Mouse (Mus musculus) brown adipose tissue, adult 24 weeks (tissue): ENCODE data around the gene Ppif. TPM values are rescaled to one million over a fixed set of nuclear protein-coding genes. Genes with fewer than 3 reads are reported as not detected.

Experiments used
- H3K27ac ChIP-seq: fragments of 200-500 bp; replicated peaks from 2 replicates; pipeline ENCODE4 v1.5.1; 2012; ENCODE audit warnings: low read depth, mild to moderate bottlenecking, low read length
- H3K4me1 ChIP-seq: fragments of 200-500 bp; 2 replicates; pipeline ENCODE4 v1.6.1; 2012; ENCODE audit warnings: low read length, mixed read lengths; ENCODE audit not compliant: control insufficient read depth, insufficient read depth, insufficient read length
- H3K4me3 ChIP-seq: fragments of 200-500 bp; 2 replicates; pipeline ENCODE4 v1.5.1; 2012; ENCODE audit warnings: low read depth, mild to moderate bottlenecking, low read length, moderate library complexity; ENCODE audit not compliant: insufficient read depth
- polyA plus RNA-seq: library from polyadenylated mRNA; stranded (reverse); fragments of >200 nt; gene quantifications from 2 replicates; pipeline ENCODE4 v1.2.4, GENCODE M21; 2012; ENCODE audit not compliant: missing spikeins, insufficient read depth, insufficient read length

Gene Ppif
- polyA plus RNA-seq, 1 experiment = 67.7 TPM

DNA sequence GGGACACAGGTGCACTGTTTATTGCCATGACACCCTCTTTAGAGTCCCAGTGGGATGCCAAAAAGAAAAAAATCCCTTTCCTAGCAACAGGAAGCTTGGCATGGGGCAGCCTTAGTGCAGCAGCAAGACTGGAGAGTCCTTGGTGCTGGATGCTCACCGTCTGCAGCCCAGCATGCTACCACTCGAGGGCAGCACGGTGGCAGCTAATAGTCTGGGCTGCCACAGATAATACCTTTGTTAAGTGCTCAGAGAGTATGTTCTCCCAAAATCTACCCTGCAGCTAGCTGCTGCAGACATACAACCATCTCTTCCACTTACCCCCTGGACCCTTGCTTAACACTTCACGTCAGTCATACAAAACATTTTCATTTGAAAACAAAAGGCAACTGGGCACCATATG is 19.5 kb downstream of the Ppif start:
- H3K4me3 ChIP-seq = no peak overlapping the region
- H3K4me1 ChIP-seq = peaks cover 15% of the 10 kb centered on the region
- H3K27ac ChIP-seq = no peak overlapping the region

DNA sequence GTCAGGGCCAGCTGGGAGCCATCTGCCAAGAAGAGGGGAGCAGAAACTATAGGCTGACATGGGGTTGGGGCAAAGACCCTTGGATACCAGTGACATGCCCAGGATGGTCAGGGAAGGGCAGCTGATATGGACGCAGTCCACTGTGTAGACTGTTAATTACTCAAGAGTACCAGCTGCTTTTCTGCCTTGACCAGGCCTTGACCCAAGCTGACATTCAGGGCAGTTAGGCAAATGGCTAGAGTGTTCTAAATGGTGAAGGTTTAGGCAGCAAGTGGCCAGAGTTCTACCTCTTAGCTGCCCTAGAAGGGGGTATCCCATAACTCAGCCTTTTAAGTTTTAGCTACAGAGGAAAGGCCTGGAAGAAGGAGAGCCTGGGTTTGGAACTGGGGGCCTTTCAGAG is 22.6 kb downstream of the Ppif start:
- Histone ChIP-seq H3K4me1 (peaks cover 4% of the 10 kb centered on the region; the same call in 1 of the 2 replicates), H3K27ac (no peak overlapping the region), H3K4me3 (no peak overlapping the region)

DNA sequence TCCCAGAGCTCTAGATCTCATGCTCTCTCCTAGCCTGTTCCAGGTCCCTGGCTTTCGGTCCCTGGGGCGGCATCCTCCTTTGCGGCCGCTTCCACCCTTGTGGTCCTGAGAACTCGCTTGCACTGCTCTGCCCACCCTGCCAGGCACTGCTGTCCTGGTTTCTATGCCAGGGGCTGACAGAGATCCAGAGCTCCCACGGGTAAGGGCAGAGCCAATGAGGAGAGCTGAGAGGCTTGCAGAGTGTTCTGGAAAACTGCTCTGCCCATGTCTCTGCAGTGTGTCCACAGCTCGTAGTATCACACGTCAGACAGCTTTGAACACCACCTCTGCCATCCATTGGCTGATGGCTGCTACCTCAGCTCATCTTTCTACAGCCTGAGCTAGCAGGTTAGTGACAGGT is 23.8 kb downstream of the Ppif start:
- Histone ChIP-seq H3K4me3 (no peak overlapping the region), H3K4me1 (peaks cover 4% of the 10 kb centered on the region; the same call in 1 of the 2 replicates), H3K27ac (no peak overlapping the region)

DNA sequence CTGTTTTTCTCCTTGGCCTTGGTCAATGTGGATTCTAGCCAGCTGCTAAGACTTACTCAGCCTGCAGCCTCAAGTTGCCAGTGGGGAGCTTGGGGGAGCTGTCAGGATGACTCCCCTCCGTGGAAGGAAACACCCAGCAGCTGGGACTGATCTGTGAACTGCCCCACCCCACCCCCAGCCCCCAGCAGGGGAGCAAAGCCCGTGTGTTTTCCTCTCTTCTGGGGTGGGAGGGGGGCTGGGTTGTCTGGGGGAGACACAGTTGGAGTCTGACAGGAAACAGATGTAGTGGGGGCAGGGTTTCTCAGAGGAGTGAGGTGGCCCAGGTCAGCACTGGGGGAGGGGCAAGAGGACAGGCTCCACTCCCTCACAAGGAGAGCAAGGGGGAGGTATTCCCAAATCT is 24.5 kb downstream of the Ppif start:
- Histone ChIP-seq H3K27ac (no peak overlapping the region), H3K4me3 (no peak overlapping the region), H3K4me1 (peaks cover 4% of the 10 kb centered on the region; the same call in 1 of the 2 replicates)

DNA sequence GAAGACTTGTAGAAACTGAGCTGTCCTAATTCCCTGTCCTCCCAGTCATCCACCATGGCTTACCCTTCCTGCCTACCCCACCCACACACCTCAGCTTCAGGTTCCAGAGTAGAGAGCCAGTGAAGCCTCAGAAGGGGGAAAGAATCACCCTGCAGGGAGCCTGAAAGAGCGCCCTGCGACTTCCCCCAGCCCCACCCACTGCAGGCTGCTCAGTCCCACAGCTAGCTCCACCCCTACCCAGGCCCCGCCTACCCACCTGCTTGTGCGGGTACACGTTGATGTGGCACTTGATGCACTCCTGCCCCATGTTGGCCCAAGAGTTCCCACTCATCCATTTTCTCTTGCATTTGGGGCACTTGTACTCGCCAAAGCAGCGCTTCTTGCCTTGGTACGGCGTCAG is 25.4 kb downstream of the Ppif start:
- no peak overlapping the region for H3K27ac ChIP-seq
- H3K4me3 ChIP-seq = no peak overlapping the region
- H3K4me1 ChIP-seq = peaks cover 7% of the 10 kb centered on the region; the same call in 1 of the 2 replicates

DNA sequence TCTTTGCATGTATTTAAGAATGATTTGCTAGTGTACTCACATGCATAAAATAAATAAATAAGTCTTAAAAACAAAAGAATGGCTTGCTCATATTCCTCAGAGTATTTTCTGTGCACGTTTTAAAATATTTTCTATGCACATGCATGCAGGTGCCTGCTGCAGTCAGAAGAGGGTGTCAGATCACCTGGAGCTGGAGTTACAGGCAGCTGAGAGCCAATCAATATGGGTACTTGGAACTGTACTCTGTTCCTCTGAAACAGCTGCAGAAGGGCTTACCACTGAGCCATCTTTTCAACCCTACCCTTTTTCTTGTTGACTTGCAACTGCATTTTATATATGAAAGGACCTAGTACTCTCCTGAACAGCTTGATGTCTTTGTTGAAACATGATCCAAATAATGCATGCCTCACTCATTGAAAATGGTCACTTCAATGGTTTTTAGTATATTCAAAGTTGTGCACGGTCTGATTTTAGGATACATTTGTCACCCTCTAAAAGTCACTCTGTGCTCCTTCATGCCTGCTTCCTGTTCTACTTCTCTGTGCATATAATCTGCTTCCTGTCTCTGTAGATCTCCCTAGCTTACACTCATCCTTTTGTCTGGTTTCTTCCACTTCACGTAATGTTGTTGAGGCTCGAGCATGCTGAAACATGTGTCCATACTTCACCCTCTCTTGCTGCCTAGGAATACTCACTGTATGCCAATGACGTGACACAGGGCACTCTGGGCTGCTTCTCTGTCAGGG is 27.2 kb downstream of the Ppif start:
- Histone ChIP-seq H3K4me3 (no peak overlapping the region), H3K4me1 (peaks cover 19% of the 10 kb centered on the region), H3K27ac (no peak overlapping the region)

DNA sequence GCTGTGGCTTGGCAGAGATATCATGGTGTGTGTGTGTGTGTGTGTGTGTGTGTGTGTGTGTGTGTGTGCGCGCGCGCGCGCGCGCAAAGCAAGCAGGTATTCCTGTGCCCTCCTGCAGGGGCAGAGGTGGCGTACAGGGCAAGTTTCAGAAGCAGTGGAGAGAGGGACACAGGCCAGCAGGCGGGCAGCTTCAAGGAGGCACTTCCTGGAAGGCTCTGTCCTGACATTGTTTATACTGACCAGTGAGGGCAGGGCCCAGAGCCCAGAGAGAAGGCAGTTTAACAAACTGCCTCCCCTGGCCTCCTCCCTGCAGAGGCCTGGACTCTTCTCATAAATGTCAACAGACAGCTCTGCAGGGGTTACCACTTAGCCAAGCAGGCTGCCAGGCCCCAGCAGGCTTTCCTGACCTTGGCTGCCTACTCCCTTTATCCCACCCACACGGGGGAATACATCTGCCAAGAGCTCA is 31.1 kb downstream of the Ppif start:
- Histone ChIP-seq H3K4me1 (peaks cover 20% of the 10 kb centered on the region), H3K4me3 (no peak overlapping the region), H3K27ac (0 out of 2 replicates have a peak overlapping the region, but pooled peaks have one; percentile 16)

DNA sequence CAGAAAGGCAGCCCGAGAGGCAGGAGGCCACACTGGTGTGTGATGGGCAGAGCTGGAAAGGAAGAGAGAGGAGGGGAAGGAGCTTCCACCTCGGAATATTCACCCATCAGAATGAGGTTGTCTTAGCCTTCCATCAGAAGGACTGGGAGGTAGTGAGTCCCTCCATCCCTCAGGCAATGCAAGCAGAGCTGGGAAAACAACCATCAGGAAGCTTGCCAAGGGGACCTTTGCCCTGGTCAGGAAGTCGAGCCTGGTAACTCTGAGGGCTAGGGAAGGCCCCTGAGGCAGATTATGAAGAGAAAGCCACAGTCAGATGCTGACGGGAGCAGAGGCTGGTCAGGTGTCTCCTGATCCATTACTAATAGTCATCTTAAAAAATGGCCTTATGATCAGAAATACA is 31.7 kb downstream of the Ppif start:
- peaks cover 20% of the 10 kb centered on the region for H3K4me1 ChIP-seq
- H3K27ac ChIP-seq = no peak overlapping the region
- no peak overlapping the region for H3K4me3 ChIP-seq

DNA sequence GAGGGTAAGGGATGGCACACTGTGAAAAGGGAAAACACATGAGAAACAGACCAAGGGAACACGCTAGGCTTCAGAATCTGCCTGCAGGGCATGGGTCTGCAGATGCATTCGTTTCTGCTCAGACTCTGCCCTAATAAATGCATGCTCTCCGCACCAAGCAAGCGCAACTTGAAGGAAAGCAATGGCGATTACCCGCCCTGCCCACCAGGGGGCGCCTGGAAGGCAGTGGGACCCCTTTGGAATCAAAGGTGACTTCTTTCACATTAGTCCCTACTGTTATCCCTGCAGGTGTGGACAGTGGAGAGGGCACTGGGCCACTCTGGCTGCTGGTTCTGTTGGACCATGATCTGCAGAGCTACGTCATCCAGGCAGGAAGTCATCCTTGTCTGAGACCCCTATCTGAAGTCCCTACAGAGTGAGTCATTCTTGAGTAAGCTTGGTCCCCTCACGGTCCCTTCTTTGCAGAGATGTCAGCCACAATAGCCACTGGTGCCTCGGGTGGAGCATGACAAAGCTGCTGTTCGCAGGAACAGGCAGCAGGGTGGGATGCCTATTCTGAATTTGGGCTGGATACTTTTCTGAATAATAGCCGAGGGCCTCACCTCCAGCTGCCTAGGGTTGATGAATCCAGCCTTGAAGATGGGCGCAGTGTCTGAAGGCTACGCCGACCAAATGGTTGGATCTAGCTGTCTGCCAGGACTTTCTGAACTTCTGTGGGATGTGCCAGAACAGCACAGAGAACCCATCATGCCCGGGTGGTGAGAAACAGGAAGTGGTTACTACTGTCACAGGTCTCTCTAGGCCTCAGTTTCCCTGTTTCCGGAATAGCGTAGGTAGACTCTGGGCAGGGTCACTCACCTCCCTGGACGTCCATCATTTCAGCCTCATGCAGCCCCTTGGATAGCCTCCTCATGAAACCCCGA is 32.5 kb downstream of the Ppif start:
- Histone ChIP-seq H3K4me1 (peaks cover 20% of the 10 kb centered on the region), H3K27ac (no peak overlapping the region), H3K4me3 (no peak overlapping the region)

DNA sequence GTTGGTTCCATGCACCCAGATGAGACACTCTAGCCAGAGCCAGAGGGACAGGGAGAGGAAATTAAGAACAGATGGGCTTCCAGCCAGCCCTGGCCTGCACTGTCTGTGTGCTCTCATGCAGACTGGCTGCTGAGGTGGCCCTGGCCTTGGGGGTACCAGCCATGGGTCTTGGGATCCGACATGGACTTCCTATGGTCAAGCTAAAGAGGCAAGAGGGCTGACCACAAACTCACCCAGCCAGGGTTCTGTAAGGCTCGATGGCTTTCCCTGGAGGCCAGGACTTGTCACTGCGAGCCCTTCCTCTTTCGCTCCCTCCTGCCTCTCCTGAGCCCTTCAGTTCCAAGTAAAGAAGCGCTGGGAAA is 33.2 kb downstream of the Ppif start:
- H3K27ac ChIP-seq = no peak overlapping the region
- H3K4me3 ChIP-seq = no peak overlapping the region
- H3K4me1 ChIP-seq = peaks cover 20% of the 10 kb centered on the region

DNA sequence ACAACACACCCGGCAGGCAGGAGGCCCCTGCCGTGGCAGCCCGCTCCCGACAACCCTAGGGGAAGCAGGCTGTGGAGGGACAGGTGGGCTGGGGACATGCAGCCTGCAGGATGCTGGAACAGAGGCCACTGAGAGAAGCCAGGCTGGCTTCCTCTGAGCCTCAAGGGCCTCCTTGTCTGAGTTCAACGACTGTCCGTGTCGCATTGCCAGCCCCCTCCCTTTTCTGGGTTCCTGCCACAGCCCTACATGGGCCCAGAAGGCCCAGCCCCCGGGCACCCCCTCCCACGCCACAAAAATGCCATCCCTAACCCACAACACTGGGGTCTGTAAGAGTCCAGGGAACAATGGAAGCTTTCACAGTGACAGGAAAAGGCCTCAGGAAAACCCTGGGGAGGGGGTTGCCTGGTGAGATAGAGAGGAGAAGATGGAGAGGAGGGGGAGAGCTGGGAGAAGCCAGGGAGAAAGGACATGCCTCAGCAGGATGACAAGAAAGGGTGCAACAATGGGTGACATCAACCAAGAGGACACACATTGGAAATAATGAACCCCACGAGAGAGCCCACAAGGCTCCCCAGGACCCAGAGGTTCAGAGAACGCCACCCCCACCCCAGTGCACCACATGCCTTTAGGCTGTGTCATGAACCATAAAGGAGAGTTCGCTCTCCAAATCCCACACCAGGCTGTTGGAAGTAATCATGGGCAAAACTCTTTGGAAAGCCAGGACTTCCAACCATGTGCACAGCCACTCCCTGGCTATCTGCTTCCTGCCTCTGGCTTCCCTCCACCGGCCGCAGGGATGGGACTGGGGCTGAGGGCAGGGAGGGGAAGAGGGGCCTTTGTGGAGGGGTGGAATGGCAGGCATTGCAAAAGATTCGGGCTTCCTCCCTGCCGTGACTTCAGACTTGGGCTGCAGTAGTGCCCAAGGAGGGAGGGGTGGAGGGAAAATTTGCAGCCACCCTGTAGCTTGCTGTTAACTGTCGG is 41.1 kb downstream of the Ppif start:
- no peak overlapping the region for H3K4me3 ChIP-seq

DNA sequence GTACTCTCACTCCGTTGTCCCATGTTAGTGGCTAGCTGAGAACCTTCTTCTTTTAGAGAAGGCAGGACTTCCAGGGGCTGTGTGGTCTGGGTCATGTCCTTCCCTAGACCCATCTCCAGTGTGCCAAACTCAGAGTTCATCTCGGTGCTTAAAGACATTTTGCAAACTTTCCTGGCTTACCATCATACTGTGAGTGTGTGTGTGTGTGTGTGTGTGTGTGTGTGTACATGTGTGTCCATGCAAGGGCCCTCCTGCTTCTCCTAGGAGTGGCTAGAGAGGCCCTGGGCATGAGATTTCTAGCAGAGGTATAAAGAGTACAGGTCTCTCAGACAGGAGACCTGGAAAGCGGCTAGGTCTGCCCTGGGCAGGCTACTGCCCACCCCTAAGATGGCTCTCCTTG is 42.2 kb downstream of the Ppif start:
- H3K27ac ChIP-seq = peak overlapping the region; percentile 54
- H3K4me3 ChIP-seq = no peak overlapping the region
- peaks cover 36% of the 10 kb centered on the region for H3K4me1 ChIP-seq

More for the DNA sequence above, 41.1 kb downstream of the Ppif start:
- Histone ChIP-seq H3K27ac (peak overlapping the region; percentile 54), H3K4me1 (peaks cover 36% of the 10 kb centered on the region)

DNA sequence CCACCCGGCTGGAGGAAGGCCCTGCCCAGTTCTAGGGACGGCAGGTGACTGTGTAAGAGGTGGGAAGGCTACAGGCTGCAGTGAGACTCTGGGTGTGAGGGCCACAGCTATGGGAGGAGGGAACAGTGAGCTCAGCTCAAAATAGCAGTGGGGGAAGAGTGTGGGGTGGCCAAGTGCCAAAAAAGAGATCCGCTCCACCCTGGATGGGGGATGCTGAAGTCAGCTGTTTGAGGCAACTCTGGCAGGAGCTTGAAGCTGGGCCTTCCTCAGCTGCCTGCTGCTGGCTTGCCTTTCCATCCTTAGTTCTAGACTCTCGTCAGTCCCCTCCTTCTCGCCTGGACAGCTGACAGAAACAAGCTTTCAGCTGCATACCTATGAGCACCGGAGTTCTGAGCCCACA is 42.6 kb downstream of the Ppif start:
- no peak overlapping the region for H3K4me3 ChIP-seq
- H3K27ac ChIP-seq = peak overlapping the region; percentile 54
- peaks cover 36% of the 10 kb centered on the region for H3K4me1 ChIP-seq

DNA sequence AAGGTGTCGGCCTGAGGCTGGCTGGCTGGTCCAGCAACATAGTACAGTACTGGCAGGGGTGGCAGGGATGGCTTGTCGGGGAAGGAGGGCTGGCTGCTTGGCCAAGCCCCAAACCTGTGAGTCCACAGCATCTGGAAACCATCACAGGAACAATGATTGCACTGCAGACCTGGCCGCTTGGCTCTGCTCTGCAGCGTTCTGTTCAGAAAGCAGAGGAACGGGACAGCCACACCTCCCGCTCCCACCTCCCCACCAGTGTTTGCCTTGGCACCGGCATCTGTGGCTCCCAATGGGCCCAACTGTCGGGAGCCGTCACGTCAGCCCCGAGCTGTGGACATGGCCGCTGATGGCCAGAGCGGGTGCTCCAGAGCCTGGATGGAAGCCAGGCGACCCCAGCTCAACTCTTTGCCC is 44.6 kb downstream of the Ppif start:
- Histone ChIP-seq H3K27ac (no peak overlapping the region), H3K4me1 (peaks cover 36% of the 10 kb centered on the region), H3K4me3 (no peak overlapping the region)
